Comparison of ENCODE assay signal across 26 mouse cellular contexts in the genomic region with DNA sequence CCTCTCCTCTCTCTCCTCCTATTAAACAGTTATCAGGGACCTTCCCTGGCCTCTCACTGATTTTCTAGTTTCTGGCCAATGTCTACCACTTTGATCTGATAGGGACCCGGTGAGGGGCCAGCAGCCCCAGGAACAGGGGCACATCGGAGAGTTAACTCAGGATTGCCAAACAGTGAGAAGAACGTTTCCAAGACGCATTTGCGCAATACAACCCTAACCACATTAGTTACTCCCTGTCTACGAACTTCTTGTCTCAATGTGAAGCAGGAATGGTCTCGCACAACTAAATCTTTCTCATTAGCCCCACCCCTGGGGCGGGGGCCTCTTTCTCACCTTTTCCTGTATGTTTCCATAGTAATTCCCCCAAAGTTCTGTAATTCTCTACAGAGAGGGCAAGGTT. TPM values are rescaled to one million over a fixed set of nuclear protein-coding genes. Genes with fewer than 3 reads are reported as not detected.
A peak's percentile ranks its signal among the peaks of the same experiment; 100 is the strongest.
DNase-seq lines count a peak whose midpoint lies in the region; ATAC-seq and TF ChIP-seq lines count a peak whose summit lies in the region.
"Had no signal": no experiment of that assay in that cellular context is flagged by ENCODE, and none has a peak within 500 bp of the region (broad histone marks: within the 10 kb centered on the region; RNA-seq: fewer than 3 reads in every experiment).

No protein-coding gene starts in this region.

- H3K9ac ChIP-seq in intestine, embryonic 15.5 days: no peak overlapping the region
- H3K9ac ChIP-seq in intestine, postnatal 0 days (ENCODE audit: low read depth, low read length): no peak overlapping the region
- H3K9ac ChIP-seq: embryonic facial prominence, embryonic 12.5 days; forebrain, embryonic 15.5 days; heart, embryonic 15.5 days; limb, embryonic 12.5 days; liver, embryonic 12.5 days; lung, embryonic 14.5 days; neural tube, embryonic 13.5 days had no signal

- H3K27ac ChIP-seq in intestine, embryonic 15.5 days: no peak overlapping the region
- no peak overlapping the region for H3K27ac ChIP-seq in intestine, postnatal 0 days (ENCODE audit: low read depth, low read length)
- H3K27ac ChIP-seq: embryonic facial prominence, embryonic 12.5 days; forebrain, embryonic 10.5 days; forebrain, embryonic 15.5 days; heart, embryonic 10.5 days; heart, embryonic 15.5 days; hindbrain, postnatal 0 days; left cerebral cortex, adult 2 months; limb, embryonic 12.5 days; liver, embryonic 12.5 days; neural tube, embryonic 13.5 days had no signal

- ATAC-seq in intestine, embryonic 15.5 days: no peak
- ATAC-seq in intestine, postnatal 0 days: no peak
- peak; percentile 98 for ATAC-seq in granulocyte monocyte progenitor cell, adult 5-6 weeks (replicated peaks; ENCODE audit: poor library complexity, severe bottlenecking)
- ATAC-seq: forebrain, embryonic 15.5 days; hindbrain, postnatal 0 days; liver, embryonic 12.5 days had no signal

- H3K27me3 ChIP-seq in intestine, embryonic 15.5 days (replicated peaks): no peaks in the 10 kb centered on the region
- H3K27me3 ChIP-seq in intestine, postnatal 0 days (replicated peaks; ENCODE audit: control insufficient read depth, insufficient read depth, low read length): no peaks in the 10 kb centered on the region
- H3K27me3 ChIP-seq: embryonic facial prominence, embryonic 12.5 days; forebrain, embryonic 15.5 days; heart, embryonic 15.5 days; limb, embryonic 12.5 days; liver, embryonic 12.5 days; neural tube, embryonic 13.5 days had no signal

- H3K4me1 ChIP-seq in intestine, embryonic 15.5 days (replicated peaks): no peaks in the 10 kb centered on the region
- no peaks in the 10 kb centered on the region; the same call in 1 of the 2 replicates for H3K4me1 ChIP-seq in intestine, postnatal 0 days (replicated peaks; ENCODE audit: control insufficient read depth, insufficient read depth, low read length)
- H3K4me1 ChIP-seq: embryonic facial prominence, embryonic 12.5 days; forebrain, embryonic 10.5 days; forebrain, embryonic 15.5 days; limb, embryonic 12.5 days; neural tube, embryonic 13.5 days had no signal

- H3K4me2 ChIP-seq in intestine, embryonic 15.5 days (replicated peaks): 0 out of 2 replicates have a peak overlapping the region, but pooled peaks have one; percentile 1
- H3K4me2 ChIP-seq in intestine, postnatal 0 days (replicated peaks; ENCODE audit: low read depth): no peak overlapping the region
- H3K4me2 ChIP-seq: embryonic facial prominence, embryonic 12.5 days; forebrain, embryonic 15.5 days; heart, embryonic 15.5 days; limb, embryonic 12.5 days; liver, embryonic 12.5 days; lung, embryonic 14.5 days; midbrain, embryonic 11.5 days; neural tube, embryonic 13.5 days had no signal

- H3K36me3 ChIP-seq in intestine, embryonic 15.5 days: no peaks in the 10 kb centered on the region
- no peaks in the 10 kb centered on the region for H3K36me3 ChIP-seq in intestine, postnatal 0 days (ENCODE audit: control insufficient read depth, insufficient read depth)
- H3K36me3 ChIP-seq: embryonic facial prominence, embryonic 12.5 days; forebrain, embryonic 10.5 days; forebrain, embryonic 15.5 days; heart, embryonic 10.5 days; heart, embryonic 15.5 days; limb, embryonic 12.5 days; liver, embryonic 12.5 days; neural tube, embryonic 13.5 days had no signal

- peak; percentile 16 for DNase-seq in lung, postnatal 36 days
- no peak for DNase-seq in lung, postnatal 4 days
- DNase-seq in adrenal gland, postnatal 4 days (ENCODE audit: low spot score in 2 of 2): no peak
- no peak for DNase-seq in thymus, postnatal 4 days
- no peak for DNase-seq in urinary bladder, postnatal 10 days (ENCODE audit: low spot score)
- DNase-seq: adrenal gland, postnatal 25 days; cerebellum, adult 8-10 months; cerebellum, postnatal 25 days; gastrocnemius, postnatal 36 days; kidney, adult 11 months; kidney, postnatal 25 days; lung, embryonic 14.5 days had no signal

- no peak for TF ChIP-seq CTCF in intestine, postnatal 0 days (IDR thresholded peaks at IDR 0.05; ENCODE audit: low read depth)

- 68% methylated on average over 8 of the region's 8 CpGs for WGBS in intestine, embryonic 15.5 days
- WGBS in intestine, postnatal 0 days: 48% methylated on average over 8 of the region's 8 CpGs

- H3K4me3 ChIP-seq in intestine, embryonic 15.5 days (replicated peaks): no peak overlapping the region
- H3K4me3 ChIP-seq in intestine, postnatal 0 days (ENCODE audit: low read depth, low read length): no peak overlapping the region
- H3K4me3 ChIP-seq: embryonic facial prominence, embryonic 12.5 days; forebrain, embryonic 10.5 days; forebrain, embryonic 15.5 days; heart, embryonic 10.5 days; heart, embryonic 15.5 days; left cerebral cortex, adult 2 months; limb, embryonic 12.5 days; liver, embryonic 12.5 days; neural tube, embryonic 13.5 days had no signal

- no peaks in the 10 kb centered on the region for H3K9me3 ChIP-seq in intestine, embryonic 15.5 days
- no peaks in the 10 kb centered on the region for H3K9me3 ChIP-seq in intestine, postnatal 0 days (ENCODE audit: control insufficient read depth)
- H3K9me3 ChIP-seq: embryonic facial prominence, embryonic 12.5 days; forebrain, embryonic 10.5 days; forebrain, embryonic 15.5 days; heart, embryonic 10.5 days; heart, embryonic 15.5 days; limb, embryonic 12.5 days; liver, embryonic 12.5 days; neural tube, embryonic 13.5 days had no signal

RNA-seq across cellular contexts. Expression of a gene that starts 28.6 kb away (rescaled TPM):
- polyA plus RNA-seq in intestine, embryonic 15.5 days (2015; fragmentation: Nextera tagmentation; extraction: Ambion mirVana): 7.7 and 8.4 TPM in 2 replicates
- 27.6 and 34.7 TPM in 2 replicates for polyA plus RNA-seq in intestine, postnatal 0 days (2015; fragmentation: Nextera tagmentation; extraction: Ambion mirVana)
- 45.0 and 49.3 TPM in 2 replicates for total RNA-seq in granulocyte monocyte progenitor cell, adult 5-6 weeks (2014; fragmentation: Nextera tagmentation)
- total RNA-seq in granulocyte monocyte progenitor cell, adult 5-6 weeks (2017): 28.9 and 29.5 TPM in 2 replicates
- 10 to 100 TPM; 20.7 to 26.6 TPM for total RNA-seq in adrenal gland, postnatal 4 days (2021)
